Mouse (Mus musculus) layer of hippocampus, adult 9-10 months (tissue): ENCODE measurements around the gene Esam.
A peak's percentile ranks its signal among the peaks of the same experiment; 100 is the strongest.

ENCODE experiments used
- DNase-seq: peaks from one replicate; pipeline ENCODE4 v3.0.0; 2022; ENCODE audit warnings: low spot score

Gene Esam

GRCm38 (mm10) chr9:37556366-37556765 is 28.5 kb downstream of the Esam start:
- DNase-seq, result no peak

DNA sequence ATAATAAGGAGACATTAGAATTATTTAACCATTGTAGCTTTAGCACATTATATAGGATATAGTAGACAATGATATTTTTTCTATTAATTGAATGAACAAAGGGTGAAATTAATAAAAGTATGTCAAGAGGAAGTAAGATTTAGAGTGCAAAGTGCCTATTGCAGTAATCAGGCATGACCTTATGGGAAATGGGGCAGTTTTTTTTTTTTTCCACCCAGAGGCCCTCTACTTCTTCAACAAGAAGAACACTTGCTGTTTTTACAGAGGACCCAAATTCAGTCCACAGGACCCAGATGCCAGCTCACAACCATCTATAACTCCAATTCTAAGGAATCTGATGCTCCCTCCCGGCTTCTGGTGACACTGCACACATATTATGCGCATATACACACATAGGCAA is 32.7 kb downstream of the Esam start:
- no peak for DNase-seq

- no peak for DNase-seq
These were observed 35.9 kb downstream of the Esam start for GRCm38 (mm10) chr9:37563805-37564204.

DNA sequence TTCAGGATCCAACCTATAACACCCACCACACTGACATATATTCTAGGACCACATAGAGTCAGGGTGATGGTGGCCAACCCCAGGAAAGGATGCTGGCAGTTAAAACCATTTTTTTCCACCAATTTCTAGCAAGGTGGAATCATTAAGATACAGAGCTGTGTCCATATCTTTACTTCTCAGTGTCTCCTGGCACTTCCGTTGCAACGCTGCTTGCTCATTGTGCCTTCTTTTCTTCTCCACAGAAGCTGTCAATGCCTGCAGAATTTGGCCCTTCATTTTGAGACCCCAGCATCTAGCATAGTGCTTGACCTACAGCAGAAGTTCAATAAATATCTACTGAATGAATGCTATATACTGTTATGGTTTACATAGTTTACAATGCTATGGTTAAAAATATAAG is 39.1 kb downstream of the Esam start:
- no peak for DNase-seq

DNA sequence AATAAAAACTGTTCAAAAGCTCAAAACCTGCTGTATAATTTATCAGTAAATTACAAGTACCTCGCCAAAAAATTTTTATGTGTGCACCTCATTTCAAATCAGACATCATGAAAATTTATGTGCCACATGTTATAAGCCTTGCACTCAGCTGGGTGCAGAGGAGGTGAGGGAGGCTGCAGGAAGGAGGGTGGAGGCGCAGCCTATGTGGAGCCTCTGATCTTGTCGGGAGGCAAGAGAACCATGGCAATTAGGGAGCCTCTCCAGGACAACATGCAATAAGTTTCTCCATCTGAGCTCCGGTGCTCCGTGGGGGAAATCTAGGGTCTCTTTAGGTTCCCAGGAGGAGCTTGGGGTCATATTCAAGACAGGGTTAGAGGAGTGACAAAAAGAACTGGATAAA is 39.6 kb downstream of the Esam start:
- no peak for DNase-seq

GRCm38 (mm10) chr9:37567892-37568604 is 40.2 kb downstream of the Esam start:
- no peak for DNase-seq

DNA sequence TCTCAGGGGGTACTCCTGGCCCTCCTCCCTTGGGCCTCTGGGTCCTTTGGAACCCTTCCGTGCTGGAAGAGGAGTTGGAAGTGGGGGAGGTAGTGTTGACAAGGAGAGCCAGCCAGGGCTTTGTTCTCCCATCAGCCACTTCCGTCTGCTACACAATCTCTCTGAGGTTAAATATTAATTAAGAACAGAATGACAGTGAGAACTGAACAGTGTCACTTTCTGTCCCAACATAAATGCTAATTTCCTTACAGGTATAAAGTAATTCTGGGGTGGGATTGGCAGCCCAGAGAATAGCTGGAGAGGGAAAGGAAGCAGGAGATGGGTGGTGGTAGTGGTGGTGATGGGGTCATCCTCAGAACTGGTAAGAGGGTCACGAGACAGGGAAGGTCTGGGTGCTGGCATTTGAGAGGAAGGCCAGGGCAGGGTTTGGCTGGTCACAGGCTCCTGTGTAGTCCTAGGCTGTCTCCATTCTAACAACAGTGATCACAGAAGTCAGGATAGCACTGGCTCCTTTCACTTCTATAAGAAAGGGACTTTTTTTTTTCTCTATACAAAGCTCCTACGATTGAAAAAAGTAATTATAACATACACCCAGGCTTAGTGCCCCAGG is 40.8 kb downstream of the Esam start:
- DNase-seq, result no peak

DNA sequence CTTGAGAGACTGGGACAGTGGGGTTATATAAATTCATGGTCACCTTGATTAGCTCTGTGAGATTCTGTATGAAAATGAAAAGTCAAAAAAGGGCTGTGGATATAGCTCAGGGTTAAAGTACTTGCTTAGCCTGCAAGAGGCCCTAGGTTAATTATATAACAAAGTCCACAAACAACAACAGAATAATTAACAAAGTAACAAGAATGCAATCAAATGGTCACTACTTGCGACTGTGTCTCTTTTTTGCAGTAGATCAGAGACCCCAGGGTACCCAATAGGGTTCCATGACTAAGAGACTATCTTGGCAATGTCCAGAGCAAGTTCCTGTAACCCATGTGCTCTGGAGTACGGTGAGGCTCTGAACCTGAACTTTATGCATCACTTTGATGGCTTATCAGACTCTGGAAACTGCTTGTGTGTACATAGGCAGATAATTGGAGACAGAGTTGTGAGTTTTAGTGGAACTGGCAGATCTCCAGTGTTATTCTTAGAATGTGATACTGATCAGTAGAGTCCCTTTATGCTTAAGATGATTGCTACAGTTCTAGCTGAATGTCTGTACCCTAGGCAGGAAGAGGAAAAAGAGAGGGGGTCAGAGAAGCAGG is 41.5 kb downstream of the Esam start:
- no peak for DNase-seq

- DNase-seq, result no peak
These were observed 44.5 kb downstream of the Esam start for GRCm38 (mm10) chr9:37572204-37572876.

- peak; percentile 13 for DNase-seq
These were observed 48.6 kb downstream of the Esam start for GRCm38 (mm10) chr9:37576436-37576930.

DNA sequence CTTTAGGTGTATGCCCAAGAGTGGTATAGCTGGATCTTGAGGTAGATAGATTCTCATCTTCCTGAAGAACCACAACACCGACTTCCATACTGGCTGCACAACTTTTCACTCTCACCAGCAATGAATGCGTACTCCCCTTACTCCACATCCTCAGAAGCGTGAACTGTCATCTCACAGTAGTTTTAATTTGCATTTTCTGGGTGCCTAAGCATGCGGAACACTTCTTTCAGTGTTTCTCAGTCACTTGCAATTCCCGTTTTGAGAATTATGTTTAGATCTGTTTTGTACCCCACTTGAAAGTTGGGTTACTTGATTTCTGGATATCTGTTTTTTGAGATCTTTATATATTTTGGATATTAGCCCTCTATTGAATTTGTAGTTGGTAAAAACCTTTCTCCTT is 55.7 kb downstream of the Esam start:
- DNase-seq, result no peak

GRCm38 (mm10) chr9:37586718-37587117 is 58.8 kb downstream of the Esam start:
- DNase-seq, result no peak
